Mouse (Mus musculus): ENCODE measurements around the gene Abcc8.

The Abcc8 gene

GRCm38 (mm10) chr7:46110079-46110478, 69.8 kb downstream of the Abcc8 start:
- no peak for DNase-seq (ENCODE audit: low spot score in 2 of 2)

GRCm38 (mm10) chr7:46105484-46105883, 74.3 kb downstream of the Abcc8 start:
- DNase-seq (ENCODE audit: low spot score in 2 of 2) = no peak

DNA sequence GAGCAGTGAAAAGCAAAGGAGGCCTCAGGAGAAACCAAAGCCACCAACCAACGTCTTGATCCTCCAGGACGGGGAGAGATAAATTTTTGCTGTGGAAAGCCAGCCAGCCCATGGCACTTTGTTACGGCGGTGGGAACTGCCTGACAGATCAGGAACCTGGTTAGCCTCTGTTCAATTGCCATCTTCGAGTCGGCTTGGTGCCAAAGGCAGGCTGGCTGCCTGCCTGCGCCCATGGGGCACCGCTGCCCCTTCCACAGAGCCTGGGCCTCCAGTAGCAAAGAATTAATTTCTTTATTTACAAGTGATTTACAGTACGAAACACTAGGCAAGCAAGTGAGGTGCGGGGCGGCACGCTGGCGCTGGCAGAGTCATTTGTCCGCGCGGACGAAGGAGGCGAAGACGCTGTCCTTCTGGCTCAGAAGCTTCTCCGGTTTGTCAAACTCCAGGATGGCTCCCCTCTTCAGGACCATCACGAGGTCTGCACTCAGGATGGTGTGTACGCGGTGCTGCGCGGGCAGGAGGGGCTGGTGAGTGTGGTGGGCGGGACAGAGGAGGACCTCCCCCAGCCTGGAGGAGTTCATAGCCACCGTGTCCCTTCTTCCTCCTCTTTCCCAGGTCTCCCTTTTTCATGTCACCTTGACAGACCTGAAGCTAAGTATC, 75.4 kb downstream of the Abcc8 start:
- DNase-seq (ENCODE audit: low spot score in 2 of 2) = no peak

DNA sequence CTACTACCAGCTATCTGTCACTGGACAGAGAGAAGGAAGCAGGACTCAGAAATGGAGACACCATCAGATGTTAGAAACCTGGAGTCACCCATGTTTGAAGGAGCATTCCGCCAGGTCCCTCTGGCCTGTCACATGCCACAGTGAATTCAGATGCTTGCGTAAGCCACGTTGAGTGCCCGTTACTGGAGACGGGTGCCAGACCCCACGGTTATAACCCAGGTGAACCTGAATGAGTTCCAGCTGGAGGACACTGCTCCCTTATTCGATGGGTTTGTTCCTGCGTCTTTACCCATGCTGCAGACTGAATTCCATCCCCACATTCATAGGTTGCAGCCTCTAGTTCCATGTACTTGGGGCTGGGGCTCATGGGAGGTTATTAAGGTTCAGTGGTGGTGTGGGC, 76.1 kb downstream of the Abcc8 start:
- no peak for DNase-seq (ENCODE audit: low spot score in 2 of 2)

GRCm38 (mm10) chr7:46103075-46103591, 76.7 kb downstream of the Abcc8 start:
- no peak for DNase-seq (ENCODE audit: low spot score in 2 of 2)

DNA sequence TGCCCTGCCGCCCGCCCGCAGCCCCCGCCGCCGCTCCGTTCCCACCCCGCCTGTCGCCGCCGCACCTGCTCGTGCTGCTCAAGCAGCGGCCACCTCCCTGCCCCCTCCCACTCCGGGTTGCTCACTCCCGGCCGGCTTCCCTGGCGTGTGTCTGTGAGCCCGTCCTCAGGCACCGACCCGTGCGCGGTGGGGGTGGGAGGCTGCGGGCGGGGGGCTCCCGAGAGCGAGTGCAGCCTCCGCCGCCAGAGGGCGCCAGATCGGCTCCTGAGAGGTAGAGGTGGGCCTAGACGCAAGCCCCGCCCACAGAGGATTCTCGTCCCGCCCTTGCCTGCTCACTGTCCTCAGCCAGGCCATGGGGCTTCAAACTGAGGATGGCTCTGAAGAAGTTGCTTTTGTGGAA, 79.3 kb downstream of the Abcc8 start, which contains the start of gene Kcnj11:
Kcnj11 (minus strand) TSS at position 202 of the 400 bp plus-strand sequence.
- peak; percentile 43 to 77 for DNase-seq (ENCODE audit: low spot score in 2 of 2)

- DNase-seq (ENCODE audit: low spot score in 2 of 2) = no peak
Observed at GRCm38 (mm10) chr7:46099682-46100081, 80.2 kb downstream of the Abcc8 start.

- DNase-seq (ENCODE audit: low spot score in 2 of 2) = no peak
Observed at GRCm38 (mm10) chr7:46098919-46099286, 80.9 kb downstream of the Abcc8 start.

DNA sequence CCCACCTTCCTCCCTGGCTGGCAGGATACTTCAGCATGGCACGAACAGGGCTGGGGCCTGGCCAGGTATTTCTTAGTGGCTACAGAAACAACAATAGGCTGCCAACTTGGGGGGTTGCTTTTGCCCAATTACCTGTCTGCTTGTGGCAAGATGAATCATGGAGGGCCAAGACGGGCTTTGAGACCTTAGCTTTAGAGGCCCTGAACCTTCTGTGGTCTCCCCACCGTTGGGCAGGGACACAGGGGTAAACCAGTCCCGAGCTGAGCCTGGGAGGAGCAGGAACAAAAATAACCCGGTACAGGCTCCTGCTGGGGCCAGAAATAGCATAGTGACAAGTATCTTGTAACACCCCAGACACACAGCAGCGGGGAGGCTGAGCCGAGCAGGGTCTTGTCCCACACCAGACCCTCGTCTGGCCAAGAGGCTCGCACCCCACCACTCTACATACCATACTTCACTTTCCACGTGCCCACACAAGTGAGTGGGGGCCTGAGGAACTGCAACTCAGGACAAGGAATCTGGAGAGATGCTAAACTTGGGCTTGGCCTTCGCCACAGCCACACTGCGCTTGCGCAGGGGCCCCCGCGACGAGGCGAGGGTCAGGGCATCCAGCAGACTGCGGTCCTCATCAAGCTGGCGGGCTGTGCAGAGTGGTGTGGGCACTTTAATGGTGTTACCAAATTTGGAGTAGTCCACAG, 81.5 kb downstream of the Abcc8 start:
- DNase-seq (ENCODE audit: low spot score in 2 of 2) = no peak

DNA sequence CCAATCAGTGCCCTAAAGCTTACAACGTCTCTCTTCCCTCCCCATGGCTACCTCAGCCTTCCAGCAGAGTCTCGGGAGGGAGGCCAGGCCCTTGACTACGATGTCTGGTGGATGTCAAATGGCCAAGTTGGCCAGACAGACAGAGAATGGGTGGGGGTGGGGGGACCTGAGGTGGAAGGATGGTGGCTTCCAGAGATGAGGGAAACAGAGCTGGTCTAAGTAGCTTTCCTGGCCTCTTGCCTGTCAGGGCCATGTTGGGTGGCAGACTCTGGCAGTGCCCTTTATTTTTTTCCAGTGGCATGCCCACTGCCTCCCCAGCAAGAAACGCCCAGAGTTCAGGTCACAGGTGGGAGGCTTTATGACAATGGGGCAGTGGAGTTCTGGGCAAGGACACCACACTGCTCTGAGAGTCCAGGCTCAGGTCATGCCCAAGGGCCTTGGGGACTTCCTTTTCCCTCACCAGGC, 82.5 kb downstream of the Abcc8 start:
- DNase-seq (ENCODE audit: low spot score in 2 of 2) = no peak

DNA sequence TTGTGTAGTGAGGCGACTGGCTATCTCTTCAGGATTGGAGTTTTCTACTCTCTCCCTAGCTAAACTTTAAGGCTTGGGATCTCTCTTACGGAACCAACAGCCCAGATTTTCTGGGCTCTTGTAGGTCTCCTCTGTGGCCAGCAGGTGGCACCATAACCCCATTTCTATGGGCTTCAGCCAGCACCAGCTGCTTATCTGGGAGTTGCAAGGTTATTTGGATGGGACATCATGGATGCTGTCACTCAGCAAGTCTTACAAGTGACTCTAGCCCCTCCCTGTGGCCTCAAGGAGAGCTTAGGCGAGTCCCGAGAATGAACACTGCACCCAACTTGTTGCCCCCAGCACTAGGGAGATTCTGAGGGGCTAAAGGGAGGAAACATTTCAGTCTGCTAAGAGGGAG, 83.7 kb downstream of the Abcc8 start:
- peak in 1 of 2 experiments; percentile 51 for DNase-seq (ENCODE audit: low spot score in 2 of 2)

GRCm38 (mm10) chr7:46092803-46093202, 87.0 kb downstream of the Abcc8 start:
- DNase-seq (ENCODE audit: low spot score in 2 of 2) = no peak

- DNase-seq (ENCODE audit: low spot score in 2 of 2) = no peak
Observed at GRCm38 (mm10) chr7:46088241-46088640, 91.6 kb downstream of the Abcc8 start.

DNA sequence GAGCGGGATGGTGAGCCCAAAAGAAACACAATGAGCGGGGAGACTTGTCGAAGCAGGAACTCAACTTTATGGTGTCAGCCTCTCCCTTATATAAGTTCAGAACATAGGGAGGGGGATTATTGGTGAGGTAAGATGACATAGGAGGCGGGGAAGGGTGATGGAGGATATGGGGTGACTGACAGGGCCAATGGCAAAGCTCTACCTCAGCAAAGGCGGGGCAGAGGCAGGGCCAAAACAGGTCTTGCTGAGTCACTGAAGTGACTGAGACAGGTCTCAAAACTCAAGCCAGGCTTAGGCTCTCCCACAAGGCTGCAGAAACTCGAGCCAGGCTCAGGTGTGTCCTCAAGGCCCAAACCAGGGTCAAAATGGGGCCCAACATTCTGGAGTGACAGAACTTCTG, 93.5 kb downstream of the Abcc8 start:
- DNase-seq (ENCODE audit: low spot score in 2 of 2) = no peak

- DNase-seq (ENCODE audit: low spot score in 2 of 2) = no peak
Observed at GRCm38 (mm10) chr7:46084839-46085513, 94.9 kb downstream of the Abcc8 start.

- DNase-seq (ENCODE audit: low spot score in 2 of 2) = no peak
Observed at GRCm38 (mm10) chr7:46084024-46084423, 95.8 kb downstream of the Abcc8 start.

GRCm38 (mm10) chr7:46077675-46078074, 102.2 kb downstream of the Abcc8 start:
- DNase-seq (ENCODE audit: low spot score in 2 of 2) = no peak

GRCm38 (mm10) chr7:46076844-46077243, 103.0 kb downstream of the Abcc8 start:
- no peak for DNase-seq (ENCODE audit: low spot score in 2 of 2)

DNA sequence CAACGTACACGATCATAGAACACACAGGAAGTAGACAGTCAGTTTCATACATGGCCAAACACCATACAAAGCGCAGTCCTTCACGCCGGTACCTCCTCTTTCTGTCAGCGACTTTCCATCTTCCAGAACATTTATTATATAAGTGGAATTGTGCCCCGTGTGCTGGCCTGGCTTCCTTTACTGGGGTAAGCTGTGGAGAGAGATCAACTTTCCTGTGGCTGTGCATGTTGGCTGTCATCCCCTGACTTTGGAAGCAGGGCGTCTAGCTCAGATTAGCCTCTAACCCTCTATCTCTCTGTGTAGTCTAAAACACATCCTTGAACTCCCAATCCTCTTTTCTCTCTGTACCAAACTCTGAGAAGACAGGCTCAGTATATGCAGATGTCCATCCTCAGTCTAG, 111.0 kb downstream of the Abcc8 start:
- DNase-seq (ENCODE audit: low spot score in 2 of 2) = no peak

DNA sequence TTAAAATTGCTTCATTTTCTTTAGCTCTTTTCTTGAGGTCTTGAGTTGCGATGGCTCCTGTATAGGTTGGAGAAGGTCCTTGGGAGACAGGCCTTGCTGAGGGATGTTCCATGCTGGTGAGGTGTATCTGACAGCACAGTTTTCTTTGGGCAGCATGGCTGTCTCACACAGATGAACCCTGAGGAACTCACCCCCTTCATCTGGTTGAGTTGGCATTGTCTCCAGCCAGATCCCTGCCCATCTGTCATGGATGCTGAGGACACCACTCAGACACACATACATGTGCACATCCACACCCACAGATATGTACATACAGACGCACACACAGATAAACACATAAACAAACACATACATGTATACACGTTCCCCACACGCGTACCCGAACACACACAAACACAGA, 116.5 kb downstream of the Abcc8 start:
- no peak for DNase-seq (ENCODE audit: low spot score in 2 of 2)

DNA sequence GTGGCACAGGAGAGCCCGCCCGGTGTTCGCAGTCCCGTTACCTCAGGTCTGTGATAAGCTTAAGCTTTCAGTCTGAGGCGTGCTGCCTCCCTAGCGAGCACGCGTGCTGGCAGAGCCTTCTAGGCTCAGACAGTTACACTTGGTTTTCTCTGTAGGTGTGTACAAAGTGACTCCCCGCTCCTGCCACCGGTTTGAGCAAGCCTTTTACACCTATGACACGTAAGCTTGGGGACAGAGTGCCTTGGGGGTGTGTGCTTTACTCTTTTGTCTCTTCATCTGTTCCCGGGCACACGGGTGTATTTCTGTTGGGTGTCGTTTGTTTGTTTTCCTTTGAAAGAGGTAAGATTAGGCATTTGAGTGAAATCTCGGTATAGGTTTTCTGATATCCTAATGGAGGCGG, 118.2 kb downstream of the Abcc8 start:
- no peak for DNase-seq (ENCODE audit: low spot score in 2 of 2)

DNA sequence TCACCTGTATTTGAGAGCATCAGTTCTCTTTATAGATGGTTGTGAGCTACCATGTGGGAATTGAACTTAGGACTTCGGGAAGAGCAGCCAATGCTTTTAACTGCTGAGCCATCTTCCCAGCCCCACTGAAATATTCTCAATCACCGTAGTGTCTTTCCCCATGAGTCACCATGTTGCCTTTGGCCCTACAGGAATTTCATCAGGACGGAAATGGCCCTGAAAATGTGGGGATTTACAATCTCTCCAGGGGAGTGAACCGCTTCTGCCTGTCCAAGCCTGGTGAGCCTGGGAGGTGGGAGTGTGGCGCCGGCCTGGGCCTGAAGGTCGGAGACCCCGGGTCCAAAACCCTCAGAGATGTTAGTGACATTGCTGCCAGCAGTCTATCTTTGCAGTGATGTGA, 119.1 kb downstream of the Abcc8 start:
- DNase-seq (ENCODE audit: low spot score in 2 of 2) = no peak

DNA sequence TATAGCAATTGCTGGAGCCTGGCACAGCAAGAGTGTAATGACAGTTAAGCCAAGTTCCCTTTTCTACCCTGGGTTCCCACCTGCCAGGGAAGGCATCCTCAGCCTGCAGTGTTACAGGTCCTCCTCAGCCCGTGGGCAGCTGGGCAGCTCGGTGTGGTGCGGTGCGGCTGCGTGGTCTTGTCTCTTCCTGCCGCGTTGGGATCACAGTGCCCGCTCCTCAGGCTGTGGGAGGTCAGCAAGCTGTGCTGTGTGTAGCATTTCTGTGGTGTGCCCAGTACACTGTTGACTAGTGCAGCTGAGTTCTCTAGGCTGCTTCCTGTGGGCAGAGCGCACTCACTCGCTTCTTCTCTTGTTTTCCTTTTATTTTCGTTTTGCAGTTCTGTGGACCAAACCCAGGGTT, 121.0 kb downstream of the Abcc8 start:
- DNase-seq (ENCODE audit: low spot score in 2 of 2) = peak in 1 of 2 experiments; percentile 30

Data from thymus, postnatal 10 days (tissue).